Mouse (Mus musculus): ENCODE results near the gene Gm21974. TPM values are rescaled to one million over a fixed set of nuclear protein-coding genes. Genes with fewer than 3 reads are reported as not detected.

Gene Gm21974
- total and polyA plus RNA-seq, 2 experiments from 2014 or later, result 0.16 TPM; not detected in 1

DNA sequence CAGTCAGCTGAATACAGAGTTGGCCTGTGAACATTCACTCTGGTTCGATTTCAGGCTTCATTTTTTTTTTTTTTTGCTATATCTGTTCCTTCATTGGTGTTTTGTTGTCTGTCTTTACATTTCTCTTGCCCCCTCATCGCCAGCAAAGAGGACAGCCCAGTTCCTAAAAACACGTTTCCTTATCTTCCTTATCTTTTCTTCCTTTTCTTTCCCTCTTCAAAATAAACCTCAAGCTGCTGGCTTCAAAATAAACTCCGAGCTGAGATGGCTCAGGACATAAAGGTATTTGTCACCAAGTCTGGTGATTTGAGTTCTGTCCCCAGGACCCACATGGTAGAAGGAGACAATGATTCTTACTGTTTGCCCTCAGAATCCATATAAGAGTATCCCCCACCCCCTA is 17.7 kb upstream of the Gm21974 start:
- WGBS, result 24% methylated on average over 4 of the region's 4 CpGs
- H3K27ac ChIP-seq (ENCODE audit: low read depth, low read length), result peak overlapping the region; percentile 82
- no peak for DNase-seq (ENCODE audit: low spot score)
- no peaks in the 10 kb centered on the region for H3K9me3 ChIP-seq (ENCODE audit: low read length)
- peak overlapping the region; percentile 60 for H3K4me2 ChIP-seq (ENCODE audit: low read depth, low read length, poor library complexity, severe bottlenecking)
- no peak for ATAC-seq (ENCODE audit: low FRiP score)
- no peaks in the 10 kb centered on the region for H3K4me1 ChIP-seq (ENCODE audit: insufficient read depth, low read length)
- no peak for TF ChIP-seq CTCF (IDR thresholded peaks at IDR 0.05)
- H3K36me3 ChIP-seq (ENCODE audit: insufficient read depth, low read length), result peaks cover 29% of the 10 kb centered on the region
- H3K27me3 ChIP-seq (ENCODE audit: insufficient read depth, low read length), result no peaks in the 10 kb centered on the region
- H3K9ac ChIP-seq (replicated peaks; ENCODE audit: low read length, poor library complexity, severe bottlenecking), result peak overlapping the region; percentile 83; the same call in 1 of the 2 replicates
- H3K4me3 ChIP-seq (ENCODE audit: low read depth, low read length), result peak overlapping the region; percentile 98

- TF ChIP-seq CTCF (IDR thresholded peaks at IDR 0.05), result no peak
- DNase-seq (ENCODE audit: low spot score) (peak; percentile 95), ATAC-seq (ENCODE audit: low FRiP score) (peak; percentile 93)
- no peaks in the 10 kb centered on the region for H3K4me1 ChIP-seq (ENCODE audit: insufficient read depth, low read length)
- H3K27ac ChIP-seq (ENCODE audit: low read depth, low read length), result peak within 1 kb of the TSS; percentile 82
- 1% methylated on average over 40 of the region's 40 CpGs for WGBS
- H3K27me3 ChIP-seq (ENCODE audit: insufficient read depth, low read length), result no peaks in the 10 kb centered on the region
- peak within 1 kb of the TSS; percentile 83 for H3K9ac ChIP-seq (replicated peaks; ENCODE audit: low read length, poor library complexity, severe bottlenecking)
- H3K9me3 ChIP-seq (ENCODE audit: low read length), result no peaks in the 10 kb centered on the region
- H3K36me3 ChIP-seq (ENCODE audit: insufficient read depth, low read length), result peaks cover 30% of the 10 kb centered on the region
- H3K4me3 ChIP-seq (ENCODE audit: low read depth, low read length), result peak within 1 kb of the TSS; percentile 98
- H3K4me2 ChIP-seq (ENCODE audit: low read depth, low read length, poor library complexity, severe bottlenecking), result peak within 1 kb of the TSS; percentile 60
Observed at GRCm38 (mm10) chr7:127912190-127912871, 17.1 kb upstream of the Gm21974 start, which contains the start of gene Kat8. TSS of gene Kat8 (plus strand) at chr7:127912516.

GRCm38 (mm10) chr7:127908656-127909055 is 13.4 kb upstream of the Gm21974 start:
- H3K4me1 ChIP-seq (ENCODE audit: insufficient read depth, low read length), result peaks cover 12% of the 10 kb centered on the region; the same call in 1 of the 2 replicates
- TF ChIP-seq CTCF (IDR thresholded peaks at IDR 0.05), result no peak
- no peak overlapping the region for H3K4me3 ChIP-seq (ENCODE audit: low read depth, low read length)
- peaks cover 27% of the 10 kb centered on the region for H3K36me3 ChIP-seq (ENCODE audit: insufficient read depth, low read length)
- no peak overlapping the region for H3K4me2 ChIP-seq (ENCODE audit: low read depth, low read length, poor library complexity, severe bottlenecking)
- no peaks in the 10 kb centered on the region for H3K27me3 ChIP-seq (ENCODE audit: insufficient read depth, low read length)
- no peaks in the 10 kb centered on the region for H3K9me3 ChIP-seq (ENCODE audit: low read length)
- 90% methylated on average over 4 of the region's 4 CpGs for WGBS
- H3K27ac ChIP-seq (ENCODE audit: low read depth, low read length), result no peak overlapping the region
- no peak overlapping the region for H3K9ac ChIP-seq (replicated peaks; ENCODE audit: low read length, poor library complexity, severe bottlenecking)
- DNase-seq (ENCODE audit: low spot score) (no peak), ATAC-seq (ENCODE audit: low FRiP score) (no peak)

DNA sequence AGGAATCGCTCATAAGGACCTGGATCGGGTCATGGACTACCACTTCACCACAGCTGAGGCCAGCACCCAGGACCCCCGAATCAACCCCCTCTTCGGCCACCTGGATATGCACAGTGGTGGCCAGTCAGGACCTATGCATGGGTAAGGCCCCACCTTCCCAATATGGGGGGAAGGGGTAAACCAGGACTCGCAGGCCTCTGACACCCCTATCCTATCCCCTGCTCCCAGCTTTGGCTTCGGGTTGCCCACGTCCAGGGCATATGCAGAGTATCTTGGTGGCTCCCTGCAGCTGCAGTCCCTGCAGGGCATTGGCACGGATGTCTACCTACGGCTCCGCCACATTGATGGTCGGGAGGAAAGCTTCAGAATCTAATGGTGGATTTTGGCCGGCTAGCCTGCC is 12.7 kb upstream of the Gm21974 start:
- Histone ChIP-seq H3K4me1 (ENCODE audit: insufficient read depth, low read length) (peaks cover 12% of the 10 kb centered on the region; the same call in 1 of the 2 replicates), H3K36me3 (ENCODE audit: insufficient read depth, low read length) (peaks cover 27% of the 10 kb centered on the region), H3K9ac (replicated peaks; ENCODE audit: low read length, poor library complexity, severe bottlenecking) (no peak overlapping the region), H3K27me3 (ENCODE audit: insufficient read depth, low read length) (no peaks in the 10 kb centered on the region), H3K27ac (ENCODE audit: low read depth, low read length) (no peak overlapping the region), H3K4me3 (ENCODE audit: low read depth, low read length) (no peak overlapping the region), H3K4me2 (ENCODE audit: low read depth, low read length, poor library complexity, severe bottlenecking) (no peak overlapping the region), H3K9me3 (ENCODE audit: low read length) (no peaks in the 10 kb centered on the region)
- DNase-seq (ENCODE audit: low spot score) (no peak), ATAC-seq (ENCODE audit: low FRiP score) (no peak)
- no peak for TF ChIP-seq CTCF (IDR thresholded peaks at IDR 0.05)
- WGBS, result 96% methylated on average over 12 of the region's 12 CpGs

GRCm38 (mm10) chr7:127903971-127904796 is 8.9 kb upstream of the Gm21974 start, which contains the start of gene Bckdk:
TSS of gene Bckdk (plus strand) at chr7:127904082.
- Histone ChIP-seq H3K4me3 (ENCODE audit: low read depth, low read length) (peak within 1 kb of the TSS; percentile 56), H3K36me3 (ENCODE audit: insufficient read depth, low read length) (peaks cover 22% of the 10 kb centered on the region), H3K4me2 (ENCODE audit: low read depth, low read length, poor library complexity, severe bottlenecking) (peak within 1 kb of the TSS; percentile 91), H3K9me3 (ENCODE audit: low read length) (no peaks in the 10 kb centered on the region), H3K27ac (ENCODE audit: low read depth, low read length) (peak within 1 kb of the TSS; percentile 83), H3K4me1 (ENCODE audit: insufficient read depth, low read length) (peaks cover 12% of the 10 kb centered on the region; the same call in 1 of the 2 replicates), H3K27me3 (ENCODE audit: insufficient read depth, low read length) (no peaks in the 10 kb centered on the region), H3K9ac (replicated peaks; ENCODE audit: low read length, poor library complexity, severe bottlenecking) (peak within 1 kb of the TSS; percentile 89)
- ATAC-seq (ENCODE audit: low FRiP score) (peak; percentile 90), DNase-seq (ENCODE audit: low spot score) (peak; percentile 92)
- TF ChIP-seq CTCF (IDR thresholded peaks at IDR 0.05), result peak; percentile 30
- 8% methylated on average over 38 of the region's 38 CpGs for whole genome bisulfite sequencing
